Mouse (Mus musculus) C2C12 (cell line): Measurements from ENCODE around the gene B4gat1.

ENCODE experiments used
- CTCF ChIP-seq: IDR thresholded peaks from one replicate; pipeline ENCODE4 v1.5.1; 2011; ENCODE audit not compliant: control insufficient read depth, insufficient read depth, insufficient read length
- MAX ChIP-seq: IDR thresholded peaks from one replicate; pipeline ENCODE4 v1.6.1; 2011; ENCODE audit warnings: mild to moderate bottlenecking, control low read depth

- TF ChIP-seq MAX (no peak), CTCF (no peak)
Observed at GRCm38 (mm10) chr19:5016221-5016742, 22.3 kb upstream of the B4gat1 start.
